Mouse (Mus musculus): ENCODE data around the gene Olfr550. TPM values are rescaled to one million over a fixed set of nuclear protein-coding genes. Genes with fewer than 3 reads are reported as not detected.

The Olfr550 gene
- total RNA-seq (2023) = not detected

DNA sequence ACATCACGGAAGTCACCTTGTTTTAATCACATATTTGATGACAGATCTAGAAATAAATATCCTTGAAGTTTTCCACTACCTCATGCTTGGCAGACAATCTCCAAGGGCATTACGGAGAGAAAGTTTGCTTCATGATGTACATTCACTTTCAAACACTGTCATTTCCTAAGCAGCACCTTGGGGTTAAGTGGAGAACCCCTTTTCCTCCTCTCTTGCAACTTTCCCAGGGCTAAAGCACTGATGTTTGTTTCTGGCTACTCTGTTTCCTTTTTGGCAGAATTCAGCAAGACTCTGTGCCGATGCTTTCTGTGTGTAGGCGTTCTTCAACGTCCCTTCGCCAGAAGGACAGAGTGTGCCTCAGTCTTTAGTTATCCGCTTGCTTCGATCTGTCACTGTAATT lies at the start of gene Olfr550:
TSS of gene Olfr550 (plus strand) at position 301 of the 400 bp plus-strand sequence.

DNA sequence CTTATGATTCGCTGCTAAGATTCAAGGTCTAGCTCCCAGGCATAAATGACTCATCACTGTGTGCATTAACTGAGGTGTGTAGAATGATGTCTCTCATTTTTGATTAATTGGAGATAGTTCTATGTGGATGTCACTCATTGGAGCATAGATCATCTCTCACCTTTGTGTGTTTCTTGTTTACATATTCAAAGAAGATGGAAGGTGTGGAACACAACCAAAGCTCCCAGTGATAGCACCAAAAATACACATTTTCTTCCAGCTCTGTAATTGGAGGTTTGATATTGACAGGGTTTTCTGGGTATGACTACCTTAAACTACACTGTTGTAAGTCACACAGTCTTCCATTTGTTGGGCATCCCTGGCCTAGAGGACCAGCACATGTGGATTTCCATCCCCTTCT lies 36.8 kb upstream of the Olfr550 start, which contains the start of gene Olfr547:
TSS of gene Olfr547 (plus strand) at position 301 of the 400 bp plus-strand sequence.

DNA sequence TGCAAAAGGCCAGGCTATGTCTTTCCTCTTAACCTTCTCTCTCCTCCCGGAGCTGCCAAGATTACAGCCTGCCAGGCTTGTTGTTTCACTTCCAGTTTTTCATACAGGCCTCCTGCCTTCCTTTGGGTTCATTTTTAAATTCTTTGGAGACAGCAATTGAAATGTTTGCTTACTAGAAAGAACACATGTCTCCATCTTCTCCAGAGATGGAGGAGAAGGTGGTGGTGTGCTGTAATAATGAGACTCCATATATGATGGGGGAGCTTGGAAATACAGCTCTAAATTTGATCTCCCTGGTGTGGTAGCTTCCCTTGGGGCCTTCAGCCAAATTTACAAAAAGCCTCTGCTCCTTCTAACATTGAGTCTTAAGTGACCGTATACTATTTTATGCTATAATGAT lies 30.6 kb upstream of the Olfr550 start, which contains the start of gene Olfr548-ps1:
TSS of gene Olfr548-ps1 (plus strand) at position 301 of the 400 bp plus-strand sequence.

DNA sequence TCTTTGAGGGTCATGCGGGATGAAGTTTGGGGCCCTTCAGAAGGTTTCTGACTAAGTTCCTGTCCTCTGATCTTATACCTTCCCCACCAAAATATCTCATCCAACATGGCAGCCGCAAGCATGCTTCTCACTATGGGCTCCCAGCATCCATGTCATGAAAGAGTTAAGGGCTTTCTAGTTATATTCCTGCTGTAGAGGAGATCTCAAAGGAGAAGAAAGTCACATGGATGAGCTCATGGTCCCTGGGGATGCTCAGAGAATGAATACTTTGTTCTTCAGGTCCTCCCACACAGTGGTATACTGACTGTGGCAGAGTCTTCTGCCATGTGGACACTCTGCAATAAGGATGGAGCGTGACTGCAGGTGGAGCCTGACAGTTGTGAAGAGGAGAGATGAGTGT lies 21.7 kb upstream of the Olfr550 start, which contains the start of gene Olfr549:
TSS of gene Olfr549 (plus strand) at position 301 of the 400 bp plus-strand sequence.

DNA sequence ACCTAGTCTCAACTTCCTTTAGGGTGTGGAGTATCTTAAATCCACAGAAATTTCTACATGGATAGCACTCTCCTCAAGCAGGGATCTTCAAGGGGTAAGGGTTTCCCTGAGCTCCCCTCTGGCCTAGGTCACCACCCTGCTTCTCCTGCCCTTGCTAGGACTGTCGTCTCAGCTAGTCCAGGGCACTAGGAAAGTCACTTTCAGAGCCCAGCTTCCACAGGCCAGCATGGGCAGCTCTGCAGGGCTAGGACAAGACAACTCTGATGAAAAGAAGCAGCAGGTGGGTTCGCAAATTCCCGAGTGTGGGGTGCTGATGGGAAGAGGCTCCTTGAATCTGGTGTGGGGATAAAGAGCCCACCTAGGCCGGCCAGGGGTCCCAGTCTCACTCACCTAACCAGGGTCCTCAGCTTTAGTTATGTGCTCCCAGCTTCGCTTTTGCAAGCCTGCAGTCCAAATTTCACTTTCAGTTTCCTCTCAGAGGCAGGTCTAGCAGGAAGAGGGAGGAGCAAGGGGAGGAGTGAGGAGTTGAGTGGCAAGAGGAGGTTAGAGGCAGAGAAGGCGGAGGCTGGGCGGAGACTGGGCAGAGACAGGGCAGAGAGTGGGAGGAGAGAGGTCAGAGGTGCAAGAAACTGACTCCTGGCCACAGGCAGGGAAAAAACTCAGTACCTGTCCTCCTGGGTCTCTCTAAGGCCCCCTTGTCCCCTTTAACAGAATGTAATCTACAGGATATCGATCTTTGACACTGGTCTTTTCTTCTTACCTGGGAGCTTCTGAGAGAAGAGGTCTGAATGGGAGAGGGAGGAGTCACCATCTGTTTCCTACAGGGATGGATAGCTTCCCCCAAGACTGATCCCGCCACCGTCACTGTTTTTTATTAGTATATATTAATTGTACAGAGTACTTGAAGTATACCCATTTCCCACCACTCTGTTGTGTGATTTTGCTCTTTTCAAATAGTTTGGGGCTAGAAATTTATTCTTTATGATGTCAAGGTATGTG lies 5.9 kb upstream of the Olfr550 start, which contains the start of gene Trim21:
TSS of gene Trim21 (minus strand) at position 488 of the 999 bp plus-strand sequence.

DNA sequence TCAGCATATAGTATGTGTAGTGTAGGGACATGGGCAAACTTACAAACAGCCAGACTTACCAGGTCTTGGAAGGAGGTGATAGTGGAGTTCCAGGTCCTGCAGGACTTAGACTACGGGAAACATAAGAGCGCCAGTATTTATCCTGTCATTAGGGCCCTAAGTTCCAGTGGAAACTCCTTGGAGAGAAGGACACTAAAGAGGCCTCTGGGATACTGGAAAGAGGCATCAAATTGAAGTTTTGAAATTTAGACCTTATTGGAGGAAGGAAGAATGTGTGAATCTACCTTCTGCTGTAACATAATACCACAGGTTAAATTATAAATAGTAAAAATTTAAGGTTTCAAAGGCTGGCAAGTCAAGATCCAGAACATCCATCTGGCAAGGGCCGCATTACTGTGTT lies 20.5 kb downstream of the Olfr550 start, which contains the start of gene Olfr551:
TSS of gene Olfr551 (minus strand) at position 101 of the 400 bp plus-strand sequence.

DNA sequence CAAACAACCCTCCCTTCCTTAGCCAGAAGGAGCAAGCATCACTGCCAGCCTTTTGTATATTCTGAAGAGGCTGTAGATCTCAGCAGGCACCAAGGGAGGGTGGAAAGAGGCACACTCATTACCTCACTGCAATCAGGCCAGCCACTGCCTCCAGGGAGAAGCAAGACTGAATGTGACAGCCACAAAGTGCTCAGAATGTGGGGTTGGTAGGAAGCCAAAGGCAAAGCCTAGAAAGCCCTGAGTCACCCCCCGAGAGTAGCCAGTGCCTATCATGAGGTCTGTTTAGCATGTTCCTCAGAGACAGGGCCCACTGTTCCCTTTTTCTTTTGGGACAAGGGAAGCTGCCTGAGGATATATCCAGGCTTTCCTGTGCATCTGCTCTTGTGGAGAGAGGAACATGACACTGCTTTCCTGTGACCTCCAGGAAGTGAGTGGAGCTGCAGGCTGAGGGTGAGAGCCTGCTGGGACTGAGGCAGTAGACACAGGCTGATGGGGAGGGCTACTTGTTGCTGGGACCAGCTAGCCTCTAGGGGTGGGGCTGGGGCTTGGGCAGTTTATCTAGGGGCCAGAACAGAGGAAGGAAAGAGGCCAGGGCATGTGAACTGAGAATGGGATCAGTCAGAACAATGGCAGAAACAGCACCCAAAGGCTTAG lies 26.3 kb downstream of the Olfr550 start, which contains the start of gene Olfr552:
TSS of gene Olfr552 (plus strand) at position 393 of the 654 bp plus-strand sequence.

DNA sequence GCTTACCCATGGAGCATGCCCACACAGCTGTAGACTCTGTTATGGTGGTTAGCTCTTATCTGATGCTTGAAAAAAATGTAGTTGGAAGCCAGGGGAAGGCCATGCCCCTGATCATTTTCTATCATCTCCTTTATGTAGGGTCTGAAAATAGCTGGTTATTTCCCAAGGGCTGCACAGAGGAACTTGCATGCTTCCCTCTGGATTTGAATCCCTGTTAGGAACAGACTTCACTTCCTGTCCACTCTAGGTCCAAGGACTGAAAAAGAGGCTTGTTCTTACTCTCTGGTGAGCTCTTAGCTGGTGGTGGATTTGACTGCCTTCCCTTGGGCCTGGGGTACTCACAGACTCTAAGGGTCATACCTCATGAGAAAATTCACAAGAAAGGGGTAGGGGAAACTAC lies 46.9 kb downstream of the Olfr550 start, which contains the start of gene Olfr553:
TSS of gene Olfr553 (minus strand) at position 101 of the 400 bp plus-strand sequence.

Other genes with a start within 250 kb of the Olfr550 start
- 41.4 TPM for gene Rrm1, start 129.7 kb upstream of the Olfr550 start, total RNA-seq (2023)
- gene Olfr543, start 89.8 kb upstream of the Olfr550 start, total RNA-seq (2023) = not detected
- not detected for gene Olfr544, start 83.1 kb upstream of the Olfr550 start, total RNA-seq (2023)
- gene Olfr545, start 71.9 kb upstream of the Olfr550 start, total RNA-seq (2023) = not detected
- not detected for gene Olfr547, start 36.7 kb upstream of the Olfr550 start, total RNA-seq (2023)
- gene Olfr548-ps1, start 30.5 kb upstream of the Olfr550 start, total RNA-seq (2023) = not detected
- not detected for gene Olfr549, start 21.6 kb upstream of the Olfr550 start, total RNA-seq (2023)
- 49.0 TPM for gene Trim21, start 6.0 kb upstream of the Olfr550 start, total RNA-seq (2023)
- not detected for gene Olfr551, start 20.4 kb downstream of the Olfr550 start, total RNA-seq (2023)
- not detected for gene Olfr552, start 26.3 kb downstream of the Olfr550 start, total RNA-seq (2023)
- not detected for gene Olfr553, start 46.8 kb downstream of the Olfr550 start, total RNA-seq (2023)
- gene Olfr554, start 67.0 kb downstream of the Olfr550 start, total RNA-seq (2023) = not detected
- gene Olfr555, start 87.4 kb downstream of the Olfr550 start, total RNA-seq (2023) = not detected
- not detected for gene Olfr556, start 93.5 kb downstream of the Olfr550 start, total RNA-seq (2023)
- gene Trim68, start 115.9 kb downstream of the Olfr550 start, total RNA-seq (2023) = 11.6 TPM
- not detected for gene Olfr557, start 124.5 kb downstream of the Olfr550 start, total RNA-seq (2023)
- gene Olfr558, start 130.8 kb downstream of the Olfr550 start, total RNA-seq (2023) = not detected
- gene Olfr33, start 147.6 kb downstream of the Olfr550 start, total RNA-seq (2023) = not detected
- gene Olfr559, start 156.0 kb downstream of the Olfr550 start, total RNA-seq (2023) = not detected
- gene Olfr560, start 187.9 kb downstream of the Olfr550 start, total RNA-seq (2023) = not detected
- not detected for gene Olfr78, start 188.0 kb downstream of the Olfr550 start, total RNA-seq (2023)
- gene Olfr561, start 199.8 kb downstream of the Olfr550 start, total RNA-seq (2023) = not detected
- gene Olfr564, start 232.0 kb downstream of the Olfr550 start, total RNA-seq (2023) = not detected